Mouse (Mus musculus) heart, embryonic 11.5 days (tissue): Measurements from ENCODE around the gene Aptx. TPM values are rescaled to one million over a fixed set of nuclear protein-coding genes. Genes with fewer than 3 reads are reported as not detected.

Experiments used
- ATAC-seq: fragments of 200-750 bp; cut with Nextera tagmentation; replicated peaks from 2 replicates; pipeline ENCODE4 v1.8.0; 2017; ENCODE audit warnings: moderate library complexity; ENCODE audit not compliant: insufficient number of reproducible peaks, low FRiP score, low TSS enrichment
- H3K27ac ChIP-seq: fragments of 300-500 bp; sonication (generic); 2 replicates; pipeline ENCODE4 v1.5.1; 2014; ENCODE audit warnings: mild to moderate bottlenecking, low read depth, low read length
- H3K27me3 ChIP-seq: fragments of 300-500 bp; sonication (generic); 2 replicates; pipeline ENCODE4 v1.6.1; 2014; ENCODE audit warnings: mild to moderate bottlenecking, low read length, mixed read lengths; ENCODE audit not compliant: control insufficient read depth, insufficient read depth
- H3K36me3 ChIP-seq: fragments of 300-500 bp; sonication (generic); 2 replicates; pipeline ENCODE4 v1.6.1; 2014; ENCODE audit warnings: mild to moderate bottlenecking, low read length, moderate library complexity, mixed read lengths; ENCODE audit not compliant: control insufficient read depth, insufficient read depth
- H3K4me1 ChIP-seq: fragments of 300-500 bp; sonication (generic); 2 replicates; pipeline ENCODE4 v1.6.1; 2014; ENCODE audit warnings: low read length; ENCODE audit not compliant: control insufficient read depth, insufficient read depth
- H3K4me2 ChIP-seq: fragments of 300-500 bp; sonication (generic); 2 replicates; pipeline ENCODE4 v1.6.1; 2014; ENCODE audit warnings: mild to moderate bottlenecking, moderate library complexity
- H3K4me3 ChIP-seq: fragments of 300-500 bp; sonication (generic); 2 replicates; pipeline ENCODE4 v1.5.1; 2014; ENCODE audit warnings: low read depth, low read length
- H3K9ac ChIP-seq: fragments of 300-500 bp; sonication (generic); 2 replicates; pipeline ENCODE4 v1.6.1; 2014; ENCODE audit warnings: mild to moderate bottlenecking, low read depth, low read length, moderate library complexity
- H3K9me3 ChIP-seq: fragments of 300-500 bp; sonication (generic); replicated peaks from 2 replicates; pipeline ENCODE4 v1.6.1; 2016; ENCODE audit warnings: low read length; ENCODE audit not compliant: control insufficient read depth
- WGBS: fragments of 180-500 bp; shearing (Covaris S2); extraction: QIAGEN DNeasy Blood & Tissue Kit; methylation state at CpG from one replicate; pipeline ENCODE4 v1.1.7; 2014; ENCODE audit not compliant: insufficient replicate concordance; 5-methylcytosine and 5-hydroxymethylcytosine counted together
- polyA plus RNA-seq: library from polyadenylated mRNA; unstranded; fragments of >200 nt; fragmentation: Nextera tagmentation; extraction: Ambion mirVana; gene quantifications from 2 replicates; pipeline ENCODE4 v1.2.1, GENCODE M21; 2014

Gene Aptx
- polyA plus RNA-seq, 1 experiment from 2014 or later = 28.0 TPM

GRCm38 (mm10) chr4:40681908-40682307 lies 21.1 kb downstream of the Aptx start:
- Histone ChIP-seq H3K27me3 (no peaks in the 10 kb centered on the region), H3K9ac (no peak overlapping the region), H3K27ac (no peak overlapping the region), H3K4me1 (no peaks in the 10 kb centered on the region; the same call in 1 of the 2 replicates), H3K4me2 (no peak overlapping the region), H3K36me3 (peaks cover 8% of the 10 kb centered on the region), H3K9me3 (no peaks in the 10 kb centered on the region), H3K4me3 (no peak overlapping the region)
- no peak for ATAC-seq
- 18% methylated on average over 3 of the region's 3 CpGs for WGBS

DNA sequence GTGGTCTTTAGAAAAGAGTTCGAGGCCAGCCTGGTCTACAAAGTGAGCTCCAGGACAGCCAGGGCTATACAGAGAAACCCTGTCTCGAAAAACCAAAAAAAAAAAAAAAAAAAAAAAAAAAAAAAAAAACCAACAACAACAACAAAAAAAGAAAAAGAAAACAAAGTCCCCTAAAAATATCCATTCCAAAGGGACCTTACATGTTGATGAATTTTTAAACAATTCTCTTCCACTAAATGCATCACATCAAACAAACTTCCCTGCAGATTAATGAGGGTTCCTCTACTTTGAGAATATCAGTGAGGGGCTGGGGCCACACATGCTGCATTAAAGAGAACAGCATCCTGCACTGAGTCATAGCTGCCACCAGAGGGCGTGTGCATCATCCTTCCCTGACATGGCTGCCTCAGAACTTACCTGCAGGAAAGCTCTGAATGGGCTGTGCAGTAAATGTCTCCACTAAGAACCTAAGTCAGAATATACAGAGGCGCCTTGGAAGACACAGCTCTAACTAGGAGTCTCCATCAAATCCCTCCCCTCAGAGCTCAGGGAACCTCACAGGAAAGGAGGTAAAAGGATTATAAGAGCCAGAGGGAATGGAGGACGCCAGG lies 22.6 kb downstream of the Aptx start:
- Histone ChIP-seq H3K4me1 (no peaks in the 10 kb centered on the region; the same call in 1 of the 2 replicates), H3K4me3 (no peak overlapping the region), H3K27me3 (no peaks in the 10 kb centered on the region), H3K9me3 (no peaks in the 10 kb centered on the region), H3K9ac (no peak overlapping the region), H3K27ac (no peak overlapping the region), H3K4me2 (no peak overlapping the region), H3K36me3 (no peaks in the 10 kb centered on the region)
- WGBS = 41% methylated on average over 5 of the region's 5 CpGs
- ATAC-seq = no peak

DNA sequence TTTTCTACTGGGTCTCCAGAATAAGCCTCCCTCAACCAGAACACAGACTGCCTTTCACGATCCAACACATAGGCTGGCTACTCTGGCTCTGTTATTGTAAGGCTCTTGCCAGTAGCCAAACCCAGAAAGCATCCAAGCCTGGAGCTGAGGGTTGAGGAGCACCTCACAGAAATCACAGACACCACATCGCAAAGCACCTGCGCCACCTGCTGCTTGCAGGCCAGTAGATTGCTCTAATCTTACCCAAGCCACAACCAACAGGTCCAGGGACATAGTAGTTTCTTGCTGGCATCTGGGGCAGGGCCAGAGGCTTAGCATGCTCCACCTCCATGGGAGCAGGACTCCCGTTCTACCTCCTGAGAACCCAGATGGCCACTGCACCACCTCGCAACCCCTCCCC lies 25.9 kb downstream of the Aptx start:
- Histone ChIP-seq H3K4me3 (no peak overlapping the region), H3K27me3 (no peaks in the 10 kb centered on the region), H3K4me2 (peak overlapping the region; percentile 19; the same call in 1 of the 2 replicates), H3K4me1 (no peaks in the 10 kb centered on the region; the same call in 1 of the 2 replicates), H3K27ac (no peak overlapping the region), H3K9ac (no peak overlapping the region), H3K36me3 (no peaks in the 10 kb centered on the region), H3K9me3 (no peaks in the 10 kb centered on the region)
- 35% methylated on average over 5 of the region's 5 CpGs for WGBS
- no peak for ATAC-seq

DNA sequence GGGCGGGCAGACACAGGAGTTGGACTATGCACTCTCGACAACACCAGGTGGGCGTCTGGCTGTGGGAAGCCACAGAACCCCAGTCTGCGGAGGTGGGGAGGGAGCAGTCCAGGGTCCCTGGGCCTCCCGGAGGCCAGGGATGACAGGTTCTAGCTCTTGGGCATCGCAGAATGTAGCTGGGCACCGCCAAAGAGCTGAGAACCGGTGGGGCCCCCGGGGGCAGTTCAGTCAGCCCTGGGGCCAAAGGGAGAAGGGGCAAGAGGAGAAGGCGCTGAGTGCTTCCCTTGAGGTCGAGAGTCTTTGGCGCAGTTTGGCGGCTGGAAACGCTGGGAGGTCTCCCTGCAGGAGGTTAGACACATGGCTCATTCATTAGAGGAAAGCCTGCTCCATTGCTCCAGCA lies 26.7 kb downstream of the Aptx start:
- no peak overlapping the region for H3K27ac ChIP-seq
- H3K27me3 ChIP-seq = no peaks in the 10 kb centered on the region
- 17% methylated on average over 14 of the region's 14 CpGs for WGBS
- no peaks in the 10 kb centered on the region; the same call in 1 of the 2 replicates for H3K4me1 ChIP-seq
- H3K4me3 ChIP-seq = no peak overlapping the region
- no peaks in the 10 kb centered on the region for H3K9me3 ChIP-seq
- peak overlapping the region; percentile 51 for H3K4me2 ChIP-seq
- H3K36me3 ChIP-seq = no peaks in the 10 kb centered on the region
- ATAC-seq = no peak
- no peak overlapping the region for H3K9ac ChIP-seq

GRCm38 (mm10) chr4:40673526-40673925 lies 29.5 kb downstream of the Aptx start:
- H3K9ac ChIP-seq = no peak overlapping the region
- no peaks in the 10 kb centered on the region for H3K27me3 ChIP-seq
- H3K4me1 ChIP-seq = no peaks in the 10 kb centered on the region; the same call in 1 of the 2 replicates
- H3K9me3 ChIP-seq = no peaks in the 10 kb centered on the region
- H3K36me3 ChIP-seq = no peaks in the 10 kb centered on the region
- no peak overlapping the region for H3K4me2 ChIP-seq
- ATAC-seq = no peak
- WGBS = 91% methylated on average over 5 of the region's 5 CpGs
- no peak overlapping the region for H3K4me3 ChIP-seq
- H3K27ac ChIP-seq = no peak overlapping the region

GRCm38 (mm10) chr4:40666237-40667012 lies 36.6 kb downstream of the Aptx start:
- Histone ChIP-seq H3K4me1 (no peaks in the 10 kb centered on the region), H3K27me3 (no peaks in the 10 kb centered on the region), H3K9me3 (no peaks in the 10 kb centered on the region), H3K36me3 (no peaks in the 10 kb centered on the region), H3K27ac (no peak overlapping the region), H3K9ac (no peak overlapping the region), H3K4me3 (no peak overlapping the region), H3K4me2 (no peak overlapping the region)
- no peak for ATAC-seq
- 80% methylated on average over 9 of the region's 9 CpGs for WGBS

GRCm38 (mm10) chr4:40651055-40651454 lies 51.9 kb downstream of the Aptx start:
- Histone ChIP-seq H3K4me1 (no peaks in the 10 kb centered on the region), H3K9ac (no peak overlapping the region), H3K9me3 (no peaks in the 10 kb centered on the region), H3K27me3 (no peaks in the 10 kb centered on the region), H3K27ac (no peak overlapping the region), H3K4me3 (no peak overlapping the region), H3K36me3 (no peaks in the 10 kb centered on the region), H3K4me2 (no peak overlapping the region)
- ATAC-seq = no peak
- WGBS = 86% methylated on average over 2 of the region's 2 CpGs

DNA sequence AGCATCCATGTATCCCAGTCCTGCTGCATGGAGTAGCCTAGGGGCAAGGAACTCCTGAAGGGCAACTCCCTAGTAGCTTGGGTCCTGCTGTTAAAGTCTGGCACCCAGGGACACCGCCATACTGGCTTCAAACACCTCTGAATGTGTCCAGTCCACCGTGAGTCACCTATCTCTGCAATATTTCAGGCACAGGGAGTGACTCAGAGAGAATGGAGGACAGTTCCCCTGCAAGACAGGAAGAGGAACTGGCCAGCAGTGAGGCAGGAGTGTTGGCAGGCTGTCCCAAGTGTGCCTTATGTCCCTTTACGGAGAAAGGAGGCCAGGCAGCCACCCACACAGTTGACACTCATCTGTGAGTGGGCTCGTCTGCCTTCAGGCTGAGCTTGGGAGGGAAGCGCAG lies 53.9 kb downstream of the Aptx start:
- 68% methylated on average over 5 of the region's 5 CpGs for WGBS
- no peaks in the 10 kb centered on the region for H3K4me1 ChIP-seq
- no peak overlapping the region for H3K4me3 ChIP-seq
- no peak for ATAC-seq
- no peak overlapping the region for H3K4me2 ChIP-seq
- H3K36me3 ChIP-seq = no peaks in the 10 kb centered on the region
- no peak overlapping the region for H3K27ac ChIP-seq
- H3K9me3 ChIP-seq = no peaks in the 10 kb centered on the region
- H3K9ac ChIP-seq = no peak overlapping the region
- no peaks in the 10 kb centered on the region for H3K27me3 ChIP-seq
